Comparison of ENCODE assay signal across 13 mouse cellular contexts in genomic region chr1:89599983-89600741, GRCm38 (mm10).
DNase-seq lines count a peak whose midpoint lies in the region; ATAC-seq and TF ChIP-seq lines count a peak whose summit lies in the region.
"Had no signal": no experiment of that assay in that cellular context is flagged by ENCODE, and none has a peak within 500 bp of the region (broad histone marks: within the 10 kb centered on the region; RNA-seq: fewer than 3 reads in every experiment).

No protein-coding gene starts in this region.

- H3K9ac ChIP-seq in midbrain, embryonic 14.5 days (replicated peaks; ENCODE audit: low read length), result no peak overlapping the region
- H3K9ac ChIP-seq in embryonic facial prominence, embryonic 14.5 days (ENCODE audit: low read depth, low read length), result no peak overlapping the region
- H3K9ac ChIP-seq in midbrain, postnatal 0 days (replicated peaks; ENCODE audit: low read length, poor library complexity, severe bottlenecking), result 0 out of 2 replicates have a peak overlapping the region, but pooled peaks have one; percentile 13

- H3K27me3 ChIP-seq in midbrain, embryonic 10.5 days (ENCODE audit: low read depth, poor library complexity, severe bottlenecking), result no peaks in the 10 kb centered on the region
- no peaks in the 10 kb centered on the region for H3K27me3 ChIP-seq in midbrain, embryonic 14.5 days (ENCODE audit: control insufficient read depth, insufficient read depth, low read length)
- no peaks in the 10 kb centered on the region for H3K27me3 ChIP-seq in embryonic facial prominence, embryonic 14.5 days (replicated peaks; ENCODE audit: control insufficient read depth, insufficient read depth, low read length)
- no peaks in the 10 kb centered on the region for H3K27me3 ChIP-seq in midbrain, postnatal 0 days (ENCODE audit: insufficient read depth, low read length)
- H3K27me3 ChIP-seq: Patski had no signal

- H3K4me3 ChIP-seq in midbrain, embryonic 10.5 days, result no peak overlapping the region
- H3K4me3 ChIP-seq in midbrain, embryonic 14.5 days (replicated peaks; ENCODE audit: low read depth, low read length), result no peak overlapping the region
- H3K4me3 ChIP-seq in embryonic facial prominence, embryonic 14.5 days (ENCODE audit: low read depth, low read length), result no peak overlapping the region
- no peak overlapping the region for H3K4me3 ChIP-seq in midbrain, postnatal 0 days (ENCODE audit: low read depth, low read length)

- H3K4me1 ChIP-seq in midbrain, embryonic 10.5 days, result peaks cover 66% of the 10 kb centered on the region
- peaks cover 31% of the 10 kb centered on the region for H3K4me1 ChIP-seq in midbrain, embryonic 14.5 days (ENCODE audit: control insufficient read depth, insufficient read depth, low read length)
- no peaks in the 10 kb centered on the region for H3K4me1 ChIP-seq in embryonic facial prominence, embryonic 14.5 days (ENCODE audit: control insufficient read depth, insufficient read depth, low read length)
- peaks cover 29% of the 10 kb centered on the region for H3K4me1 ChIP-seq in midbrain, postnatal 0 days (ENCODE audit: insufficient read depth, low read length)

- H3K27ac ChIP-seq in midbrain, embryonic 10.5 days (replicated peaks), result peak overlapping the region; percentile 52; the same call in 1 of the 2 replicates
- no peak overlapping the region for H3K27ac ChIP-seq in midbrain, embryonic 14.5 days (replicated peaks; ENCODE audit: low read depth, low read length)
- H3K27ac ChIP-seq in embryonic facial prominence, embryonic 14.5 days (replicated peaks; ENCODE audit: low read depth, low read length), result no peak overlapping the region
- peak overlapping the region; percentile 67 for H3K27ac ChIP-seq in midbrain, postnatal 0 days (ENCODE audit: low read depth, low read length)

- TF ChIP-seq CTCF in midbrain, postnatal 0 days (IDR thresholded peaks at IDR 0.05), result no peak

- intact Hi-C loops in heart, postnatal 14 days (cut with DNase I), result no loop called here

- ATAC-seq in midbrain, embryonic 14.5 days (ENCODE audit: low FRiP score, low TSS enrichment), result no peak
- ATAC-seq in embryonic facial prominence, embryonic 14.5 days (ENCODE audit: low read depth), result 0 out of 2 replicates have a peak, but pooled peaks have one; percentile 13
- ATAC-seq in midbrain, postnatal 0 days (ENCODE audit: low FRiP score), result no peak
- ATAC-seq: CD4-positive, CD25-positive, alpha-beta regulatory T cell, adult 4 months; Patski had no signal

- no peaks in the 10 kb centered on the region for H3K9me3 ChIP-seq in midbrain, embryonic 10.5 days (replicated peaks)
- no peaks in the 10 kb centered on the region for H3K9me3 ChIP-seq in midbrain, embryonic 14.5 days (ENCODE audit: control insufficient read depth, low read length)
- no peaks in the 10 kb centered on the region for H3K9me3 ChIP-seq in embryonic facial prominence, embryonic 14.5 days (ENCODE audit: control insufficient read depth, low read length)
- H3K9me3 ChIP-seq in midbrain, postnatal 0 days (ENCODE audit: low read length), result no peaks in the 10 kb centered on the region

- H3K36me3 ChIP-seq in midbrain, embryonic 10.5 days, result peaks cover 6% of the 10 kb centered on the region; the same call in 1 of the 2 replicates
- no peaks in the 10 kb centered on the region for H3K36me3 ChIP-seq in midbrain, embryonic 14.5 days (ENCODE audit: control insufficient read depth, insufficient read depth, low read length)
- H3K36me3 ChIP-seq in embryonic facial prominence, embryonic 14.5 days (ENCODE audit: control insufficient read depth, insufficient read depth, low read length), result no peaks in the 10 kb centered on the region
- H3K36me3 ChIP-seq in midbrain, postnatal 0 days (ENCODE audit: insufficient read depth, low read length), result no peaks in the 10 kb centered on the region

- DNase-seq in heart, adult 18-20 months, result peak; percentile 57 to 58
- no peak for DNase-seq in heart, postnatal 14 days
- no peak for DNase-seq in midbrain, embryonic 10.5 days (ENCODE audit: low spot score)
- no peak for DNase-seq in midbrain, embryonic 14.5 days
- DNase-seq in embryonic facial prominence, embryonic 14.5 days (ENCODE audit: low spot score), result no peak
- DNase-seq in midbrain, postnatal 0 days (ENCODE audit: low spot score), result no peak
- no peak for DNase-seq in kidney, postnatal 25 days
- DNase-seq: adrenal gland, adult 8-10 months; kidney, postnatal 4 days; lung, postnatal 14 days; thymus, postnatal 14 days had no signal

- no peak overlapping the region for H3K4me2 ChIP-seq in midbrain, embryonic 14.5 days (ENCODE audit: low read length)
- no peak overlapping the region for H3K4me2 ChIP-seq in embryonic facial prominence, embryonic 14.5 days (ENCODE audit: low read depth, low read length)
- no peak overlapping the region for H3K4me2 ChIP-seq in midbrain, postnatal 0 days (ENCODE audit: low read depth, low read length, poor library complexity, severe bottlenecking)

- WGBS in midbrain, embryonic 10.5 days, result 84% methylated on average over 11 of the region's 11 CpGs
- 79% methylated on average over 11 of the region's 11 CpGs for whole genome bisulfite sequencing in midbrain, embryonic 14.5 days
- WGBS in embryonic facial prominence, embryonic 14.5 days, result 79% methylated on average over 11 of the region's 11 CpGs
- 75% methylated on average over 11 of the region's 11 CpGs for WGBS in midbrain, postnatal 0 days

Comparison
In these comparisons a context has a peak if more than half of its experiments do, and no peak if none do; other contexts are left out.
1. DNase-seq: peak in heart, adult 18-20 months (2 of 2); none in heart, postnatal 14 days (0 of 2), midbrain, embryonic 10.5 days (single experiment), midbrain, embryonic 14.5 days (single experiment), embryonic facial prominence, embryonic 14.5 days (single experiment), midbrain, postnatal 0 days (single experiment) and kidney, postnatal 25 days (0 of 2).
2. H3K27ac ChIP-seq: peak in midbrain, embryonic 10.5 days (single experiment) and midbrain, postnatal 0 days (single experiment); none in midbrain, embryonic 14.5 days (single experiment) and embryonic facial prominence, embryonic 14.5 days (single experiment).